Mouse (Mus musculus): ENCODE data around the gene Lamc2.

DNA sequence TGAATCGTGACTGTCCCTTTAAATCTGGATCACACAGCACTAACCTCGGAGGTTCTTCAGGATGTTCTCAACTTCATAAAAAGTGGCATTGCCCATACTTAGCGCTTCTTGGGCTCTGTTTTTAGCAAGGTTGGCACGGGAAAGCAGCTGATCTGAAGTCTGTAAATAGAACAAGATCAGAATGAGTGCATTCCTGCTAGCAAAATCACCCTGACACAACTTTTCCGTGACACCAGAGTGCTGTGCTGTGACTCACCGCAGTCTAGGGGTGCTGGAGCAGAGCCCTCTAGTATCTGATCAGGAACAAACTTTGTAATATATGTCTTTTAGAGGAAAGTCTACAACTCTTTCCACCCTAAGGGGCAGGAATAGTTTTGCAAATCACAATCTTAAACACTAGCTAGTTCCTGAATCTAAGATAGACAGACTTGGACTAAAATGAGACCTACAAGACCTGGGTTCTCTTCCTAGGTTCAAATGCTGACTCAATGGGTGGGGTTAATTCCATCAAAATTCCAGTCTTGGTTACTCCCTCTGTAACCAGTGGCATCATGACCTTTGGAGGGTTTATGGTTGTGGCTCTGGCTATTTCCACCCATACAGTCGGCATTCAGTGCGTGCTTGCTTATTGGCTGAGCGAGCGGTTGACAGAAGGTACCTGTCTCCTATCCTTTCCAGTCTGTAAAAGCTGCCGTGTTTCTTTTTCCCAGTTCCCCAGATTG lies 56.1 kb downstream of the Lamc2 start:
- TF ChIP-seq POLR2A (IDR thresholded peaks at IDR 0.05; ENCODE audit: borderline replicate concordance, control insufficient read depth, low read depth, low read length) (no peak), CTCF (IDR thresholded peaks at IDR 0.05; ENCODE audit: control insufficient read depth, insufficient read depth, low read length) (no peak)
